Mouse (Mus musculus) neural tube, embryonic 15.5 days (tissue): ENCODE data around the gene Btbd2. TPM values are rescaled to one million over a fixed set of nuclear protein-coding genes. Genes with fewer than 3 reads are reported as not detected.

Experiments used
- ATAC-seq: fragments of 200-750 bp; cut with Nextera tagmentation; 2 replicates; pipeline ENCODE4 v1.8.0; 2017; ENCODE audit warnings: mild to moderate bottlenecking, moderate TSS enrichment, moderate library complexity; ENCODE audit not compliant: low FRiP score
- H3K27ac ChIP-seq: fragments of 300-500 bp; sonication (generic); replicated peaks from 2 replicates; pipeline ENCODE4 v1.5.1; 2015; ENCODE audit warnings: mild to moderate bottlenecking, inconsistent platforms
- H3K27me3 ChIP-seq: fragments of 300-500 bp; sonication (generic); replicated peaks from 2 replicates; pipeline ENCODE4 v1.6.1; 2015; ENCODE audit warnings: inconsistent platforms
- H3K36me3 ChIP-seq: fragments of 300-500 bp; sonication (generic); 2 replicates; pipeline ENCODE4 v1.6.1; 2015; ENCODE audit warnings: inconsistent platforms
- H3K4me1 ChIP-seq: fragments of 300-500 bp; sonication (generic); 2 replicates; pipeline ENCODE4 v1.6.1; 2015; ENCODE audit warnings: inconsistent platforms
- H3K4me2 ChIP-seq: fragments of 300-500 bp; sonication (generic); 2 replicates; pipeline ENCODE4 v1.6.1; 2015; ENCODE audit warnings: inconsistent platforms, mild to moderate bottlenecking, moderate library complexity
- H3K4me3 ChIP-seq: fragments of 300-500 bp; sonication (generic); replicated peaks from 2 replicates; pipeline ENCODE4 v1.5.1; 2015; ENCODE audit warnings: mild to moderate bottlenecking, inconsistent platforms
- H3K9ac ChIP-seq: fragments of 300-500 bp; sonication (generic); replicated peaks from 2 replicates; pipeline ENCODE4 v1.6.1; 2015; ENCODE audit warnings: mild to moderate bottlenecking, inconsistent platforms
- H3K9me3 ChIP-seq: fragments of 300-500 bp; sonication (generic); replicated peaks from 2 replicates; pipeline ENCODE4 v1.6.1; 2016; ENCODE audit warnings: inconsistent platforms
- WGBS: fragments of 180-500 bp; shearing (Covaris S2); methylation state at CpG from one replicate; pipeline ENCODE4 v1.1.7; 2015; ENCODE audit warnings: mixed read lengths; 5-methylcytosine and 5-hydroxymethylcytosine counted together
- polyA plus RNA-seq: library from polyadenylated mRNA; unstranded; fragments of >200 nt; fragmentation: Nextera tagmentation; extraction: Ambion mirVana; gene quantifications from 2 replicates; pipeline ENCODE4 v1.2.1, GENCODE M21; 2015

Btbd2 gene
- polyA plus RNA-seq, 1 experiment from 2014 or later, result 92.1 TPM

DNA sequence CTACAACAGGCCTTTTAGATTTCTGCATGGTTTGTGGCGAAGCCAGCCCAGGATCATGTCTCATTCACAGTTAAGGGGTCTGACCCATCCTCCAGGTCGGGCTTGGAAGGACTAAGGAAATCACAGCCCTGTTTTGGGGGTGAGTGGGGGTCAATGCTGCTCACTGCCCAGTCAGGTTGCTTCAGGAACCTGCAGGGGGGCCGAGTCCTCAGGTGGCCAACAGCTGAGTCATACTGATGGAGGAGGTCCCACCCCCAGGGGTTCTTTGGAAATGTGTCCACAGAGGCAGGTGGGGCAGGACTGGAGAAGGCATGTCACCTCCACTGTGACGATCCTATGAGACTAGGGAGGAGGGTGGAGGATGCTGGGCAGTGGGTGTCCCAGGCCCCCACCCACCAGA lies 8.6 kb upstream of the Btbd2 start:
- Histone ChIP-seq H3K4me1 (peaks cover 22% of the 10 kb centered on the region; the same call in 1 of the 2 replicates), H3K27ac (peak overlapping the region; percentile 60; the same call in 1 of the 2 replicates), H3K4me2 (no peak overlapping the region), H3K9ac (no peak overlapping the region), H3K9me3 (no peaks in the 10 kb centered on the region), H3K4me3 (no peak overlapping the region), H3K27me3 (no peaks in the 10 kb centered on the region), H3K36me3 (peaks cover 52% of the 10 kb centered on the region)
- no peak for ATAC-seq
- WGBS, result 62% methylated on average over 4 of the region's 4 CpGs

DNA sequence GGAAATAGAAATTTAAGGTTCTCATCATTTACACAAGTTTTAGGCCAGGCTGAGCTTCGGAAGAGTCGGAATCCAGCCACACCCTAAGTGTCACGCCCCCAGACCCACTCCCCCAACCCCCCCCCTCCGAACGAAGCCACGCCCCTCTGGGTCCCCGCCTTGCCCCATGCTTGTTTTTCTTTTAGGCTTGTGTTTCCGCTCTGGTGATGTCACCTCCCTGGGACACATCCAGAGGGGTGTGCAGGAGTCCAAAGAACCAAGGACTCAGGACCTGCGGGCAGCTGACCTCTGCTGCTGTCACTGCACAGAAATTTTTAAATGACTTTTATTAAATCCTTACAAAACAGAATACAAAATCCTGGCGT lies 8.1 kb upstream of the Btbd2 start:
- Histone ChIP-seq H3K27ac (peak overlapping the region; percentile 60; the same call in 1 of the 2 replicates), H3K9me3 (no peaks in the 10 kb centered on the region), H3K4me1 (peaks cover 17% of the 10 kb centered on the region; the same call in 1 of the 2 replicates), H3K9ac (no peak overlapping the region), H3K36me3 (peaks cover 47% of the 10 kb centered on the region), H3K4me2 (peak overlapping the region; percentile 40), H3K27me3 (no peaks in the 10 kb centered on the region), H3K4me3 (no peak overlapping the region)
- WGBS, result 19% methylated on average over 10 of the region's 10 CpGs
- ATAC-seq, result 0 out of 2 replicates have a peak, but pooled peaks have one; percentile 11

DNA sequence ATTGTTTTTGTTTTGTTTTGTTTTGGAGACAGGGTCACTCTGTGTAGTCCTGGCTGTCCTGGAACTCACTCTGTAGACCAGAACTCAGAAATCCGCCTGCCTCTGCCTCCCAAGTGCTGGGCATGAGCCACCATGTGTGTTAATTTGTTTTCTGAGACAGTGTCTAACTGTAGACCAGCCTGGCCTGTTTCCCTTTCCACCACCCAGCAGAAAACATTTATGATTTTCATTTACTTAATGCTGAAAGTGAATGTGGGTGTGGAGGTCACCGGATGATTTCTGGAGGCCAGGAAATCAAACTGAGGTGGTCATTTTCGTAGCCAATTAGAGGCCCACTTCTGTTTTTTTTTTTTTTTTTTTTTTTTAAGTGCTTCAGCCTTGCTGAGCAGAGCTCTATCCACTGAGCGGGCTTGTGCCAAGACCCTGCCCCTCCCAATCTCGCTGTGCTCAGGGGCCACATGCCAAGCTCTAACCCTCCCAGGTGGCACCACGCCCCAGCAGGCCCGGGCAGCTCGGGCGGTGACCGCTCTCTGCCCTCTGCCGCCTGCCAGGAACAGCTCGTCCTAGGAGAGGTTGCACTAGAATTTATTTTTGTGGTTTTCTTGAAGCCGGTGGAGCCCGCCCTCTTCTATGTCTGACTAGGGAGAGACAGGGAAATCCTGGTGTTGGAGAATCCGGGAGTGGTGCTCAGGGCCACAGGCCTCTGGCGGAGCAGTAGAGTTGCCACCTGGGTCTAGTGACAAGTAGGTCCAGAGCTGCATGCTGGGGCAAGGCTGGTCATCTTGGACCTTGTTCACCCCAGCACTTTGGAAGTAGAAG lies 7.5 kb upstream of the Btbd2 start:
- peaks cover 15% of the 10 kb centered on the region; the same call in 1 of the 2 replicates for H3K4me1 ChIP-seq
- peak overlapping the region; percentile 60; the same call in 1 of the 2 replicates for H3K27ac ChIP-seq
- ATAC-seq, result 0 out of 2 replicates have a peak, but pooled peaks have one; percentile 2
- no peaks in the 10 kb centered on the region for H3K27me3 ChIP-seq
- peaks cover 41% of the 10 kb centered on the region for H3K36me3 ChIP-seq
- no peak overlapping the region for H3K9ac ChIP-seq
- H3K4me3 ChIP-seq, result no peak overlapping the region
- peak overlapping the region; percentile 40 for H3K4me2 ChIP-seq
- no peaks in the 10 kb centered on the region for H3K9me3 ChIP-seq
- WGBS, result 43% methylated on average over 16 of the region's 16 CpGs

DNA sequence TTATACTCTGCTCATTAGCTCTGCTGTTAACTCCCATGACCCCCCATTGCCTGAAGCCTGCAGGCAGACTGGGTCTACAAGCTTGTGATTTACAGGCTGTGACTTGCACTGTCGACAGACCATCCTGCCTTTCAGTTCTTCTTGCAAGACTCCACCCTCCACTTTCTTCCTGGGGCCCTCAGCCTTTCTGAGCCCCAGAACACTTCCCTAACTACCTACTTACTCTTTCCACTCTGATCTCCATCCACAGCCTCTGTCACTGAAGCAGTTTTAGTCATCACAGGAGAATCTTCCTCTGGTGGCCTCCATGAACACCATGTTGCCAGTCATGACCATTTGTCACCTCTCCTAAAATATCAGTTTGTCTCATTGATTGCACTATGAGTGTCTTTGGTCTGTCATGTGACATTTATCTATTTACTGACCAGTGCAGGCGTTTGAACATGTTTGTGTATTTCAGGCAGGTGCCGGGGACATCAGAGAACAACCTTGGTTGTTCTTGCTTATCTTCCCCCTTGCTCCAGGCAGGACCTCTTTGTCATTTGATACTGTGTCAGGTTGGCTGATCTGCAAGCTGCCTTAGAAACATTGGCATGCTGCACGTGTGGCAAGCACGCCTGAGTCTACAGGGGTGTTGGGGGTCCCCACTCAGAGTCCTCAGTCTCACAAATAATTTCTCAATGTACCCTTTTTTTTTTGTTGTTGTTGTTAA lies 6.8 kb upstream of the Btbd2 start:
- WGBS, result 59% methylated on average over 5 of the region's 5 CpGs
- 0 out of 2 replicates have a peak overlapping the region, but pooled peaks have one; percentile 14 for H3K9ac ChIP-seq
- no peak for ATAC-seq
- no peaks in the 10 kb centered on the region for H3K9me3 ChIP-seq
- H3K27me3 ChIP-seq, result no peaks in the 10 kb centered on the region
- H3K4me3 ChIP-seq, result no peak overlapping the region
- peaks cover 33% of the 10 kb centered on the region for H3K36me3 ChIP-seq
- H3K27ac ChIP-seq, result no peak overlapping the region
- no peak overlapping the region for H3K4me2 ChIP-seq
- peaks cover 20% of the 10 kb centered on the region for H3K4me1 ChIP-seq

DNA sequence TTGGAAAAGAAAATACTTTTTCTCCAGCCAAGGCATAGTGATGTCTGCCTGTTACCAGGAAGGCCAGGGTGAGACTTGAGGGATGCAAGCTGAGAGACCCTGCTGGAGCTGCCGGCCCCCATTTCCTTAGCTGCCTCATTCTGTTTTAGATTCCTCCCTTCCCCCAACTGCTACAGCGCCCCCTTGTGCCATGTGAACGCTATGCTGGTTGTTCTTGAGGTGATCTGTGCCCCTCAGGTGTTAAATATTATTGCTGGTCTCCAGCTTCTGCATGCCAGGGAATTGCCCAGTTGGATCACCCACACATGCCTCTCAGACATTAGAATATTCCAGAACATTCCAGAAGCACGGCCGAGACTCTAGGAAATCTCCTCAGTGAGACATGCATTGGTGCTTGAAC lies 4.3 kb upstream of the Btbd2 start:
- no peaks in the 10 kb centered on the region for H3K9me3 ChIP-seq
- WGBS, result 42% methylated on average over 5 of the region's 5 CpGs
- no peaks in the 10 kb centered on the region for H3K27me3 ChIP-seq
- ATAC-seq, result no peak
- H3K27ac ChIP-seq, result no peak overlapping the region
- H3K36me3 ChIP-seq, result peaks cover 8% of the 10 kb centered on the region
- no peak overlapping the region for H3K4me3 ChIP-seq
- H3K4me1 ChIP-seq, result peaks cover 28% of the 10 kb centered on the region
- H3K4me2 ChIP-seq, result no peak overlapping the region
- no peak overlapping the region for H3K9ac ChIP-seq

DNA sequence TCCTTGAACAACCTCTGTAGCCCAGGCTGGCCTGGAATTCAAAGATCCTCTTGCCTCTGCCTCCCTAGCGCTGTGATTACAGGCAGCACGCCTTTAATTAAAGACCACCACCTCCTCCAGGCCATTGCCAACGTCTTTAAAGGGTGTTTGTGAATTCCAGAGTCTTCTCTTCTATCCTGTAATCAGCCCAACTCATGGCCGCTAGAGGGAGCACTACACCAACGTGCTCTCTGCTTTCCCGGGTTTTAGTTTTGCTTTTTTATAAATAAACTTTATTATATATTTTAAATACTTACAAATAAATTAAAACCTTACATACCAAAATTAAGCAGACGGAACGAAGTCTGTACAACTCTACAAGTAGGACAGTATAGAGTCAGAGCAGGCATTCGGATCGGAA lies 2.3 kb upstream of the Btbd2 start:
- Histone ChIP-seq H3K9me3 (no peaks in the 10 kb centered on the region), H3K4me1 (peaks cover 29% of the 10 kb centered on the region), H3K27ac (peak overlapping the region; percentile 64; the same call in 1 of the 2 replicates), H3K27me3 (no peaks in the 10 kb centered on the region), H3K36me3 (no peaks in the 10 kb centered on the region), H3K4me2 (peak overlapping the region; percentile 40), H3K9ac (no peak overlapping the region), H3K4me3 (0 out of 2 replicates have a peak overlapping the region, but pooled peaks have one; percentile 12)
- no peak for ATAC-seq
- 14% methylated on average over 10 of the region's 10 CpGs for WGBS

DNA sequence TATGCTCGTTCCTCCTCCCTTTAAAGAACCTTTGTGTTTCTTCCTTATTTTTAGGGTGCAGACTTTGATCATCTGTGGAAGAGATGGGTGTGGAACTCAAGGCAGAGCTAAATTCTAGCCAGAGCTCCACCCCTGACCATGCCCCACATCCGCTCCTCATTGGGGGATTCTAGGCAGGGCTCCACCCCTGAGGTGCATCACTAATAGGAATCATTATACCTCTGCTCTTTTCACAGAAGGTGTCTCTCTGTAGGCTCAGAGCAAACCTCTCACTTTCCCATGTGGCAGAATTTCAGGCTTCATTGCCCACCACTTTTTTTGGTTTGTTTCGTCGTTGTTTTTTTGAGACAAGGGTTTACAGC lies 2.0 kb upstream of the Btbd2 start:
- Histone ChIP-seq H3K4me3 (0 out of 2 replicates have a peak overlapping the region, but pooled peaks have one; percentile 12), H3K4me2 (peak overlapping the region; percentile 40), H3K27ac (peak overlapping the region; percentile 64; the same call in 1 of the 2 replicates)

DNA sequence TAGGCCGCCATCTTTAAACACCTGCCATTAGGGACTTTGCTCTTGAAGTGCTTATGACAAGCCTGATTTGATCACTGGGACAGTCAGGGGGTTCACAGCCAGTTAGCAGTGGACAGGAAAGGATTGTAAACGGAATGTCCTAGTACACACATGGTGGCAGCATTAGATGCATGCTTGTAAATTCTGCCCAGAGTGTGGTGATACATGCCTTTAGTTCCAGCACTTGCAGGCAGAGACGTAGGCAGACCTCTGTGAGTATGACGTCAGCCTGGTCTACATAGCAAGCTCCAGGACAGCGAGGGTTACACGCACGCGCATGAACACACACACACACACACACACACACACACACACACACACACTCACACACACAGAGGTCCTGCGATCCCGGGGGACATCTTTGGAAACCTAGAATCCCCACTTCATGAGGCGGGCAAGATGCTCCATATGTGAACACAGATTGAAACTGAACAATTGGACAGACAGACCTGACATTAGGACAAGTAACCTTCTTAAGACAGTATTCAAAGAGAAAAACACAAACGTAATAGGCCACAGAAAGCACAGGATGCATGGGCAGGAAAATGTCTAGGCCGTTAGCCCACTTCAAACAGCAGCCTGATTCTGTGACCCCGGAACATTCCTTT lies 1.4 kb upstream of the Btbd2 start:
- Histone ChIP-seq H3K27me3 (no peaks in the 10 kb centered on the region), H3K36me3 (no peaks in the 10 kb centered on the region), H3K9me3 (no peaks in the 10 kb centered on the region), H3K4me2 (no peak overlapping the region), H3K9ac (no peak overlapping the region), H3K4me1 (peaks cover 38% of the 10 kb centered on the region), H3K4me3 (no peak overlapping the region), H3K27ac (peak overlapping the region; percentile 64; the same call in 1 of the 2 replicates)
- ATAC-seq, result no peak
- whole genome bisulfite sequencing, result 80% methylated on average over 14 of the region's 14 CpGs

More for the DNA sequence above, 2.0 kb upstream of the Btbd2 start:
- WGBS, result 70% methylated on average over 4 of the region's 4 CpGs
- no peak for ATAC-seq
- Histone ChIP-seq H3K4me1 (peaks cover 33% of the 10 kb centered on the region), H3K36me3 (no peaks in the 10 kb centered on the region), H3K9ac (no peak overlapping the region), H3K9me3 (no peaks in the 10 kb centered on the region), H3K27me3 (no peaks in the 10 kb centered on the region)

DNA sequence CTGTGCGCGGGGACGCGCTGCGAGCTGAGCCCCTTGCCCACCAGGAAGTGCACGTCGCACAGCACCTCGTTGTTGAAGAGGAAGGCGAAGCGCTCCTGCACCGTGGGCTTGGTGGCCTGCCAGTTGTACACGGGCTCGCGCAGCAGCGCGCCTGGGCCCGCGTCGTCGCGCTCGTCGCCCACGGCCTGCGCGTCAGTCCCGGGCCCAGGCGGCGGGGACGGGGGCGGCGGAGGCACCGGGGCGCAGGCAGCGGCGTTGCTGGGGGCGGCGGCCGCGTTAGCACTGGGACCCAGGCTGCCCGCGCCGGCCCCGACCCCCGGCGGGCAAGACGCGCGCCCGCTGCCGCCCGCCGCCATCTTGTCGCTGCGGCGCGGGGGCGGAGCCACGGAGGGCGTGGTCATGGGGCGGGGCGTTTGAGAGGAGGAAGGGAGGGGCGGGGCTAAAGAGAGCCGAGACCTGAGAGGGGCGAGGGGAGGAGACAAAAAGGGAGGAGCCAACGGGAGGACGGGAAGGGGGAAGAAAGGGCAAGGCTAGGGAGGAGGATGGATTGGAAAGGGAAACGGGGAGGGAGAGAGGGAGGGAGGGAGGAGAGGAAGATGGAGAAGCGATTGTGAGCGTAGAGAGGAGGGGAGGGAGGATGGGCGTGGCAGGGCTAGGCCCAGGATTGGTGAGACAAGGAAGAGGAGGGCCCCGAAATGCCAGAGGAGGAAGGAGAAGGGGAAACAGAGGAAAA lies 575 bp downstream of the Btbd2 start:
- peak; percentile 91 for ATAC-seq
- peaks cover 41% of the 10 kb centered on the region for H3K4me1 ChIP-seq
- WGBS, result 1% methylated on average over 63 of the region's 72 CpGs
- H3K4me2 ChIP-seq, result peak overlapping the region; percentile 77
- peak overlapping the region; percentile 83 for H3K4me3 ChIP-seq
- no peaks in the 10 kb centered on the region for H3K36me3 ChIP-seq
- no peaks in the 10 kb centered on the region for H3K27me3 ChIP-seq
- H3K27ac ChIP-seq, result peak overlapping the region; percentile 94
- peak overlapping the region; percentile 88 for H3K9ac ChIP-seq
- H3K9me3 ChIP-seq, result no peaks in the 10 kb centered on the region

DNA sequence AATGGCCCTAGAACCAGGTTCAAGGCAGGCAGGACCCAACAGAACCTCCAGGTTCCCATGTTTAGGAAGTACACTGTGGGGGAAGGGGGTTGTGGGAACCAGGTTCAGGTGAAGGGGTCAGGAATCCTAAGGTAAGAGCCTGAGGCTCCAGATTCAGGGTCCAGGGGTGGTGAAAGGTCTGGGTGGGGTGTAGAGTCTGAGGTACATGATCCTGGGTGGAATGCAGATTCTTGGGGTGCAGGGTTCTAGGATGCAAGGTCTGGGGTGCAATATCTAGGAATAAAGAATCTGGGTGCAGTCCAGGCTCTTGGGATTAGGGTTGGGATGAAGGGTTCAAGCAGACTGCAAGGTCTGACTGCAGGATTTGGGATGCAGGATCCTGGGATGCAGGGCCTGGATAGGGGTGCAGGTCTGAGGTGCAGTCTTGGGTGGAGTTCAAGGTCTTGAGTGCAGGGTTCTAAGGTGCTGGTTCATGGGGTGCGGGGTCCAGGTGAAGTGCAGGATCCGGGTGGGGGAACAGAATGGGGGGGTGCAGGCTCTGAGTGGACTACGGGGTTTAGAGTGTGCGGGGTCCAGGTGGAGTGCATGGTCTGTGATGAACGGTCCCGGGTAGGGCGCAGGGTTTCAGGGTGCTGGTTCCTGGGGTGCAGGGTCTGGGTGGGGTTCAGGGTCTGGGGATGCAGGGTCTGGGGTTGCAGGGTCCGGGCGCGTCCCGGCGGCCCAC lies 1.3 kb downstream of the Btbd2 start:
- WGBS, result 5% methylated on average over 12 of the region's 12 CpGs
- Histone ChIP-seq H3K4me2 (peak overlapping the region; percentile 77), H3K27ac (peak overlapping the region; percentile 94), H3K4me3 (peak overlapping the region; percentile 83), H3K36me3 (no peaks in the 10 kb centered on the region), H3K9ac (peak overlapping the region; percentile 88), H3K27me3 (no peaks in the 10 kb centered on the region), H3K9me3 (no peaks in the 10 kb centered on the region), H3K4me1 (peaks cover 41% of the 10 kb centered on the region)
- peak; percentile 42 for ATAC-seq
